Mouse (Mus musculus): ENCODE measurements at regions not wholly inside any gene's neighbourhood (a gene's known extent, or its start where the extent isn't known, plus 50 kb on each side); places are given as distances from the start of the nearest gene placed in this dataset.
A peak's percentile ranks its signal among the peaks of the same experiment; 100 is the strongest.

- Histone ChIP-seq H3K27ac (replicated peaks; ENCODE audit: low read depth, low read length) (no peak overlapping the region), H3K4me2 (ENCODE audit: low read depth, severe bottlenecking) (no peak overlapping the region), H3K4me1 (ENCODE audit: control insufficient read depth, insufficient read depth, low read length) (no peaks in the 10 kb centered on the region), H3K9ac (ENCODE audit: low read length) (no peak overlapping the region), H3K4me3 (ENCODE audit: low read depth, low read length) (no peak overlapping the region), H3K9me3 (ENCODE audit: control insufficient read depth, low read length) (no peaks in the 10 kb centered on the region), H3K27me3 (ENCODE audit: control insufficient read depth, insufficient read depth, low read length) (no peaks in the 10 kb centered on the region), H3K36me3 (ENCODE audit: control insufficient read depth, insufficient read depth, low read length) (no peaks in the 10 kb centered on the region)
- ATAC-seq (ENCODE audit: insufficient number of reproducible peaks, low FRiP score, low TSS enrichment, low read depth) = no peak
- no peak for DNase-seq (ENCODE audit: low spot score)
- WGBS = 88% methylated on average over 15 of the region's 15 CpGs
Observed at GRCm38 (mm10) chr4:56576837-56577548, 162.9 kb upstream of the Gm26657 start.

- ATAC-seq (ENCODE audit: insufficient number of reproducible peaks, low FRiP score, low TSS enrichment, low read depth) = no peak
- DNase-seq (ENCODE audit: low spot score) = peak; percentile 16
- no peaks in the 10 kb centered on the region for H3K27me3 ChIP-seq (ENCODE audit: control insufficient read depth, insufficient read depth, low read length)
- H3K9ac ChIP-seq (ENCODE audit: low read length) = no peak overlapping the region
- H3K36me3 ChIP-seq (ENCODE audit: control insufficient read depth, insufficient read depth, low read length) = no peaks in the 10 kb centered on the region
- no peak overlapping the region for H3K4me3 ChIP-seq (ENCODE audit: low read depth, low read length)
- no peak overlapping the region for H3K4me2 ChIP-seq (ENCODE audit: low read depth, severe bottlenecking)
- no peak overlapping the region for H3K27ac ChIP-seq (replicated peaks; ENCODE audit: low read depth, low read length)
- no peaks in the 10 kb centered on the region for H3K4me1 ChIP-seq (ENCODE audit: control insufficient read depth, insufficient read depth, low read length)
- H3K9me3 ChIP-seq (ENCODE audit: control insufficient read depth, low read length) = no peaks in the 10 kb centered on the region
Observed at GRCm38 (mm10) chr4:56552126-56552525, 187.7 kb upstream of the Gm26657 start.

- Histone ChIP-seq H3K27ac (replicated peaks; ENCODE audit: low read depth, low read length) (no peak overlapping the region), H3K9ac (ENCODE audit: low read length) (no peak overlapping the region), H3K4me1 (ENCODE audit: control insufficient read depth, insufficient read depth, low read length) (no peaks in the 10 kb centered on the region), H3K27me3 (ENCODE audit: control insufficient read depth, insufficient read depth, low read length) (no peaks in the 10 kb centered on the region), H3K36me3 (ENCODE audit: control insufficient read depth, insufficient read depth, low read length) (no peaks in the 10 kb centered on the region), H3K9me3 (ENCODE audit: control insufficient read depth, low read length) (no peaks in the 10 kb centered on the region), H3K4me3 (ENCODE audit: low read depth, low read length) (no peak overlapping the region), H3K4me2 (ENCODE audit: low read depth, severe bottlenecking) (no peak overlapping the region)
- ATAC-seq (ENCODE audit: insufficient number of reproducible peaks, low FRiP score, low TSS enrichment, low read depth) (no peak), DNase-seq (ENCODE audit: low spot score) (no peak)
- WGBS = 85% methylated on average over 9 of the region's 9 CpGs
Observed at GRCm38 (mm10) chr4:56533344-56533985, 206.4 kb upstream of the Gm26657 start.

- Histone ChIP-seq H3K9ac (ENCODE audit: low read length) (no peak overlapping the region), H3K4me2 (ENCODE audit: low read depth, severe bottlenecking) (no peak overlapping the region), H3K27me3 (ENCODE audit: control insufficient read depth, insufficient read depth, low read length) (no peaks in the 10 kb centered on the region), H3K9me3 (ENCODE audit: control insufficient read depth, low read length) (no peaks in the 10 kb centered on the region), H3K4me1 (ENCODE audit: control insufficient read depth, insufficient read depth, low read length) (no peaks in the 10 kb centered on the region), H3K36me3 (ENCODE audit: control insufficient read depth, insufficient read depth, low read length) (no peaks in the 10 kb centered on the region), H3K4me3 (ENCODE audit: low read depth, low read length) (no peak overlapping the region), H3K27ac (replicated peaks; ENCODE audit: low read depth, low read length) (no peak overlapping the region)
- ATAC-seq (ENCODE audit: insufficient number of reproducible peaks, low FRiP score, low TSS enrichment, low read depth) = no peak
- DNase-seq (ENCODE audit: low spot score) = no peak
- WGBS = 72% methylated on average over 9 of the region's 9 CpGs
Observed at GRCm38 (mm10) chr4:56532921-56533320, 206.9 kb upstream of the Gm26657 start.

GRCm38 (mm10) chr4:56528571-56528970 lies 211.3 kb upstream of the Gm26657 start:
- Histone ChIP-seq H3K4me1 (ENCODE audit: control insufficient read depth, insufficient read depth, low read length) (no peaks in the 10 kb centered on the region), H3K27ac (replicated peaks; ENCODE audit: low read depth, low read length) (no peak overlapping the region), H3K27me3 (ENCODE audit: control insufficient read depth, insufficient read depth, low read length) (no peaks in the 10 kb centered on the region), H3K9me3 (ENCODE audit: control insufficient read depth, low read length) (no peaks in the 10 kb centered on the region), H3K4me3 (ENCODE audit: low read depth, low read length) (no peak overlapping the region), H3K4me2 (ENCODE audit: low read depth, severe bottlenecking) (no peak overlapping the region), H3K9ac (ENCODE audit: low read length) (no peak overlapping the region), H3K36me3 (ENCODE audit: control insufficient read depth, insufficient read depth, low read length) (no peaks in the 10 kb centered on the region)
- ATAC-seq (ENCODE audit: insufficient number of reproducible peaks, low FRiP score, low TSS enrichment, low read depth) (no peak), DNase-seq (ENCODE audit: low spot score) (no peak)
- 85% methylated on average over 2 of the region's 2 CpGs for WGBS

GRCm38 (mm10) chr4:56524430-56524985 lies 215.4 kb upstream of the Gm26657 start:
- H3K4me2 ChIP-seq (ENCODE audit: low read depth, severe bottlenecking) = no peak overlapping the region
- no peak for ATAC-seq (ENCODE audit: insufficient number of reproducible peaks, low FRiP score, low TSS enrichment, low read depth)
- H3K4me3 ChIP-seq (ENCODE audit: low read depth, low read length) = no peak overlapping the region
- no peak overlapping the region for H3K27ac ChIP-seq (replicated peaks; ENCODE audit: low read depth, low read length)
- no peaks in the 10 kb centered on the region for H3K9me3 ChIP-seq (ENCODE audit: control insufficient read depth, low read length)
- no peaks in the 10 kb centered on the region for H3K36me3 ChIP-seq (ENCODE audit: control insufficient read depth, insufficient read depth, low read length)
- no peak overlapping the region for H3K9ac ChIP-seq (ENCODE audit: low read length)
- no peaks in the 10 kb centered on the region for H3K27me3 ChIP-seq (ENCODE audit: control insufficient read depth, insufficient read depth, low read length)
- no peak for DNase-seq (ENCODE audit: low spot score)
- no peaks in the 10 kb centered on the region for H3K4me1 ChIP-seq (ENCODE audit: control insufficient read depth, insufficient read depth, low read length)
- 85% methylated on average over 6 of the region's 6 CpGs for WGBS

- ATAC-seq (ENCODE audit: insufficient number of reproducible peaks, low FRiP score, low TSS enrichment, low read depth) (no peak), DNase-seq (ENCODE audit: low spot score) (no peak)
- Histone ChIP-seq H3K4me3 (ENCODE audit: low read depth, low read length) (no peak overlapping the region), H3K27ac (replicated peaks; ENCODE audit: low read depth, low read length) (no peak overlapping the region), H3K27me3 (ENCODE audit: control insufficient read depth, insufficient read depth, low read length) (no peaks in the 10 kb centered on the region), H3K4me2 (ENCODE audit: low read depth, severe bottlenecking) (no peak overlapping the region), H3K9me3 (ENCODE audit: control insufficient read depth, low read length) (no peaks in the 10 kb centered on the region), H3K9ac (ENCODE audit: low read length) (no peak overlapping the region), H3K36me3 (ENCODE audit: control insufficient read depth, insufficient read depth, low read length) (no peaks in the 10 kb centered on the region), H3K4me1 (ENCODE audit: control insufficient read depth, insufficient read depth, low read length) (no peaks in the 10 kb centered on the region)
- 86% methylated on average over 4 of the region's 4 CpGs for WGBS
Observed at GRCm38 (mm10) chr4:56507770-56508169, 232.1 kb upstream of the Gm26657 start.

GRCm38 (mm10) chr4:56506786-56507185 lies 233.1 kb upstream of the Gm26657 start:
- H3K4me3 ChIP-seq (ENCODE audit: low read depth, low read length) = no peak overlapping the region
- no peak overlapping the region for H3K4me2 ChIP-seq (ENCODE audit: low read depth, severe bottlenecking)
- H3K36me3 ChIP-seq (ENCODE audit: control insufficient read depth, insufficient read depth, low read length) = no peaks in the 10 kb centered on the region
- H3K9me3 ChIP-seq (ENCODE audit: control insufficient read depth, low read length) = no peaks in the 10 kb centered on the region
- H3K27ac ChIP-seq (replicated peaks; ENCODE audit: low read depth, low read length) = no peak overlapping the region
- ATAC-seq (ENCODE audit: insufficient number of reproducible peaks, low FRiP score, low TSS enrichment, low read depth) (no peak), DNase-seq (ENCODE audit: low spot score) (no peak)
- no peaks in the 10 kb centered on the region for H3K4me1 ChIP-seq (ENCODE audit: control insufficient read depth, insufficient read depth, low read length)
- no peaks in the 10 kb centered on the region for H3K27me3 ChIP-seq (ENCODE audit: control insufficient read depth, insufficient read depth, low read length)
- 89% methylated on average over 1 of the region's 1 CpGs for WGBS
- no peak overlapping the region for H3K9ac ChIP-seq (ENCODE audit: low read length)

Measured in limb, embryonic 11.5 days (tissue).